Mouse (Mus musculus): ENCODE results near the gene Nup210.
A peak's percentile ranks its signal among the peaks of the same experiment; 100 is the strongest.
"Not testable (repeated sequence)": the region's sequence is repeated elsewhere in the genome, so short reads cannot be mapped to it uniquely, and the experiment has no call there.

Gene Nup210

GRCm38 (mm10) chr6:91104765-91105399 lies 11.7 kb downstream of the Nup210 start:
- DNase-seq (ENCODE audit: low spot score): peak; percentile 63

DNA sequence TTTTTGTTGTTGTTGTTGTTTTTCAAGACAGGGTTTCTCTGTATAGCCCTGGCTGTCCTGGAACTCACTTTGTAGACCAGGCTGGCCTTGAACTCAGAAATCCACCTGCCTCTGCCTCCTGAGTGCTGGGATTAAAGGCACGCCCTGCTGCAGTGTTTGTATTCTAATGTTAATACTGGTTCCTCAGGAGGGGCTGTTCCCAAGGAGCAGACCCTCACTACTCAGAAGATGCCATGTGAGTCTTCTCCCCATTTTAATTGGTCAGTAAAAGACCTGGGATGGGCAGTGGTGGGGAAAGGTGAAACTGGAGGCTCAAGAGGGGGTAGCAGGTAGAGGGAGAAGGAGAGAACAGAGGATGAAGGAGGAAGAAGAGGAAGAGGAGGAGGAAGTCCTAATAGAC lies 13.2 kb downstream of the Nup210 start:
- DNase-seq (ENCODE audit: low spot score): not testable (repeated sequence)

DNA sequence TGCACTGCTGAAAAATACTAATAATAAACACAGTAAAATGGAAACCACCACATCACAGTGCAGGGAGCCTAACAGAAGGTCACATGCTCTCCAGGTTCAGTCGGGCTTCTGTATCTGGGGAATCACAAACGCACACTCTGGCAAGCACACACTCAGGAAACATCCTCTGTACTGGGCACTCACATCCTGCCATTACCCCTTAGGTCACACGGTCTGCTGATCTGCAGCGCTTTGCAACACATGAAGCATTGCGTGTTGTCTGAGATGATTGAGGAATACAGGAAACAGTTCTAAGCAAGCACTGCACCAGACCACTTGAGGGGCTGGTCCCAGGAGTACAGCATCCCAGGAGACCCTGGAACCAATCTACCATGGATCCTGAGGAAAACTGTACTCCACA lies 16.0 kb downstream of the Nup210 start:
- no peak for DNase-seq (ENCODE audit: low spot score)

DNA sequence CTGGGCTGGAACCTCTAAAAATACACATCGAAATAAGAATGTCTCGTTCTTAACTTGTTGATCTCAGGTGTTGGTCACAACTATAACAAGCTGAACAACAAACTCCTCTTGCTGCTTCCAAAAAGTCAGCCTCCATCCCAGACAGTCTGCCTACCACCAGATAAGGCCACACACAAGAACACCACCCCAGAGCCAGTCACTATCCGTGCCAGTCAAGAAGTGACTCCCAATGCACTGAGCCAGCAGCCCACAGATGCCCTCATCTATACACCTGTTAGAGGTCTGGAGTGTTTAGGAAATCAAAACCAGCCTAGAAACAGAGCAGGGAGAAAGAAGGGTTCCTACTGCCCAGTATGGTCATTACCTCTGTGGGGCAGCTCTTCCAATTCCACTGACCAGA lies 18.8 kb downstream of the Nup210 start:
- no peak for DNase-seq (ENCODE audit: low spot score)

DNA sequence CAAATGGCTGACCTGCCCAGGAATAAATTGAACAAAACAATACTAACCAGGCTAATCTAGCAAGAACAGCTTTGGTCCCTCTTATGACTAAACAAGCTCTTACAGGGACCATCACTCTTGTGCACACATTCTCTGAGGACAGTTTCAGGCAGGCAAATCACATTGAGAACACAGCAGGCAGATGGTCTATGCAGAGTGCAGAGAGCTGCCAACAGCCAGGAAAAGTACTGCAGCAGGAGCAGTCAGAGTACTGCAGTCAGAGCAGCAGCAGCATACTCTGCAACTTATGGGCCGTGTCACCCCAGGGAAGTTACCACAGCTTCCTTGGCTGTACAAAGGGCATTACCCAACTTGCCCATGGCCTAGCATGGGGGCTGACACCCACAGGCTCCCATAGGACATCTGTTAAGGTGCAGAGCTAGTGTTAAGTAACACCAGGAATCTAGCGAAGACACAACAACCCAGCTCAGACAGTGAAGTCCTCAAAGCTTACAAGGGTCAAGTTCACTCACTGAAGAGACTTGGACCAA lies 21.5 kb downstream of the Nup210 start:
- DNase-seq (ENCODE audit: low spot score): no peak

DNA sequence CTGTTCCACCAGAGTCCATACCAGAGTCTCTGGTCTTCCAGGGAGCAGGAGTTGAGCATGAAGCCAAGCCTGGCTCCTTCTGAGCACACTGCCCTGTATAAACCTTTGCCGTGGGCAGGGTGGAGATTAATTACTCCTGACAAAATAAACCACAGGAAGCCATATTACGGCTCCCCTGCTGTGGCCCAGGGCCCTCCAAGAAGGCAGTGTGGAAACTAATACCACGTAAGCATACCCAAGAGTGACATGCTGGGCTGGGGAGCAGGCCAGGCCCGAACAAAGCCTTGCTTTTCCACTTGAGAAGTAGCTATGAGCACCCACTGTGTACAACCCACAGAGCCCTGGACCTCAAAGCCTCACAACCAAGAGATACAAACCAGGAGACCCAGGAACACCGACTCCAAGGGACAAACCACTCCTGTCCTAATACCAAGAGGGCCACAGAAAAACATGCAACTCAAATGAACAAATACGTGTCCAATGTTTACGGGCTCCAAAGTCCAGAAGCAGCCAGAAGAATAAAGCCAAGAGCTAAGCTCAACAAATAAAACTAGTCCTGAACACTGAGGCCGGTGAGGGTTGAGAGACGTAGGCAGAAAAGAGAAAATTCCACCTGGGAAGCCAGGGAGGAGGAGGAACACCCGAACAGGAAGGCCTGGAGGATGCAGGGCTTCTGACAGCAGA lies 24.3 kb downstream of the Nup210 start:
- DNase-seq (ENCODE audit: low spot score): no peak

- DNase-seq (ENCODE audit: low spot score): no peak
Observed at GRCm38 (mm10) chr6:91085114-91085892, 31.3 kb downstream of the Nup210 start.

DNA sequence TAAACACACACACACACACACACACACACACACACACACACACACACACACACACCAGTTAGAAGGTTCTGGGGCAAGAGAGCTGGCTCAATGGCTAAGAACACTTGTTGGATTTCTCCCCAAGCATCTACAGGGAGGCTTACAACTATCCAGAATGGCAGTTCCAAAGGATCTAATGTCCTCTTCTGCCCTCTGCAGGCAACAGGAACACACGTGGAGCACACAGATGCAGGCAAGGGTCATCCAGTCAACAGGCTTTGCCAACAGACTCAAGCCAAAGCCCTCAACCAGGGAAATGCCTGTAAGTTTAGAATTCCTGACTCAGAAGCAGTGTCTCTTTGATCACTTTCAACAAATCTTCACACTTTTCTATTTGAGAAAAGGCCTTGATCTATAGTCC lies 36.6 kb downstream of the Nup210 start:
- DNase-seq (ENCODE audit: low spot score): peak; percentile 44

- no peak for DNase-seq (ENCODE audit: low spot score)
Observed at GRCm38 (mm10) chr6:91076249-91076648, 40.4 kb downstream of the Nup210 start.

GRCm38 (mm10) chr6:91068511-91068910 lies 48.1 kb downstream of the Nup210 start:
- no peak for DNase-seq (ENCODE audit: low spot score)

DNA sequence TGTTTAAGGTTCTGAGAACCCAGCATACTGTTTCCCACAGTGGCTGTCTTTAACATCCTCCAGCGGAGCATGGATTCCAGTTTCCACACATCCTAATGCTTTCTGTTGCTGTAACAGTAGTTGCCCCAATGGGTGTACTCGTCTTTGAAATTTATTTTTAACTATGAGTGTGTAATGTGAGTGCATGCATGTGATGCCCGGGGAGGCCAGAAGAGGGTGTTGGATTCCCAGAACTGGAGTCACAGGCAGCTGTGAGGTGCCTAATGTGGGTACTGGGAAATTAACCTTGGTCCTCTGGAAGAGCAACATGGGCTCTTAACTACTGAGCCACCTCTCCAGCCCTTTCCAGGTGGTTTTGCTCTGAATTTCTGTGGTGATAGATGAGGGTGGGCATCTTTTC lies 49.6 kb downstream of the Nup210 start:
- DNase-seq (ENCODE audit: low spot score): no peak

- DNase-seq (ENCODE audit: low spot score): no peak
Observed at GRCm38 (mm10) chr6:91061296-91061695, 55.3 kb downstream of the Nup210 start.

DNA sequence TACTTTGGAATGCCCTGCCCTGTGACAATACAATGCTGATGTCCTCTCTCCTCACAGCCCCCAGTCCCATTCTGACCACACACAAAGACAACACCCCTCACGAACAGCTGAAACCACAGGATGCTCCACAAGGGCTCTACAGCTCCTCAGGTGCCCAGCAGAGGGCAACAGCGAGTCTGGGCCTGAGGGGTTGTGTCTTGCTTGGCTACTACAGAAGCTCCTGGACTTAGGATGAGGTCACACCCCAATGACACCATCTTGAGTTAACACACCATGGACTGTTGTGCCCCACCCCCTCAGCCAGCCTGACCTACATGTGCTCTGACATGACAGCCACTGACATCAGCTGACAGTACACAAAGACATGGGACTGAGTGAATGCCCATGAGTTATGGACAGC lies 56.9 kb downstream of the Nup210 start:
- DNase-seq (ENCODE audit: low spot score): peak; percentile 60

DNA sequence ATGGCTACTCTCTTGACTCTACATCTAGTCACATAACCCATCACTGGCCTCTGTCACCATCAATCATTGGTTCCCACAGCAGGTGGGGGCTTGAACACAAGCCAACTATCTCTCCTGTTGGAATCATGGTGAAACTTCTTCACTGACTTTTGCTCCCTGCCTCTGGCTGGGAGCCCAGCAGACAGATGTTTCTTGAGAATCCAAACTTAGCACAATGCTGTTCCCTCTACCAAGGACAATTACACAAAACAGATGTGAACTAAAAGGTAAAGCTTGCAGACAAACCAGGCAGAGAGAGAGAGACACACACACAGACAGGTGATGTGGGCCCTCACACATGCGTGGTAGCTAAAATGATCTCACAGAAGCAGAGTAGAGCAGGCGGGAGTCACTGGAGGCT lies 58.6 kb downstream of the Nup210 start:
- no peak for DNase-seq (ENCODE audit: low spot score)

DNA sequence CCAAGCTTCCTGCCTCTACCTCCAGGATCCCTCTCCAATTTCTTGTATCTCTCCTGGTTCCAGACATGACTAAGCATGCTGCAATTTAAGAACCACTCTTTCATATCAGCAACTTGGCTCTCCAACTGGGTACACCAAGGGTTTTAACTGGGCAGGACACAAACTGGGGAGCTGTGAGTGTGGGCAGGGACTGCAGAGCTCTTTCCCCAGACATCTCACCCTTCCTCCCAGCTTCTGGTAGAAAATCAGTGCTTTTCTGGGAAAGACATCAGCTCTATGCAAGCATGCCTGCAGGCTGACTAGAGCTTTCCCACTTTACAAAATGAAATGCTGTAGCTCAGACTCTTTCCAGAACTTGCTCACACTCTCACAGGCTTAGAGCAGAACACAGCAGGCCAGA lies 60.3 kb downstream of the Nup210 start:
- no peak for DNase-seq (ENCODE audit: low spot score)

DNA sequence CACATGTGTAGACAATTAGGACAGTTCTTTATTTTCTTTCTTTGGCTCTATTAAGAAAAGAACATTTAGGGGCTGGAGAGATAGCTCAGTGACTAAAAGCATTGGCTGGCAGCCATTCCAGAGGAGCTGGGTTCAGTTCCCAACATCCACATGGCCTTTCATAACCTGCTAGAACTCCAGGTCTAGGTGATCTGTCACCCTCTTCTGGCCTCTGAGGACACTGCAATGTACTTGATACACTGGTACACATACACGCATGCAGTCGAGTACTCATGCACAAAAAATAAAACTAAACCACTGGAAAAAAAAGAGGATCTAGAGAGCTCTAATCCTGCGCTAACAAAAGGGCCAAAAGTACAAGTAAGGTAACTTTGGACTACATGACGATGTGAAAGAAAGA lies 64.1 kb downstream of the Nup210 start:
- DNase-seq (ENCODE audit: low spot score): peak; percentile 29

DNA sequence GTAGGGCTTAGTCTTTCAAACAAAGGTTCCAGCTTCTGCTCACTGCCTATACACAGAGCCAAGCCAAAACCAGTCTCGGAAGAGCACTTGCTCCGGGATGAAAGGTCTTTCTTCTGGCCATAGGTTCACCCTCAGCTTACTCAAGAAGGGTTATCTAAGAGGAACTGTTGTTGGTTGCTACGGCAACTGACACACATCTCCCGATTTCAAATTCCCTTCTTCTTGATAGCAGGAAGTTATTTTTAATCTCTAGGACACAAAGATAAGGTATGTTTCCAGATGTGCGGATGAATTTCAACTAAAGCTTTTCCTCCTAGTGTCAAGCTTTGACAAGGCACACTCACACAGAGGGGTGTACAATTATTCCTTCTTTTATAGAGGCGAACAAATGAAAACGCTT lies 68.6 kb downstream of the Nup210 start:
- DNase-seq (ENCODE audit: low spot score): no peak

- DNase-seq (ENCODE audit: low spot score): no peak
Observed at GRCm38 (mm10) chr6:91047434-91047833, 69.2 kb downstream of the Nup210 start.

GRCm38 (mm10) chr6:91046184-91046583 lies 70.4 kb downstream of the Nup210 start:
- no peak for DNase-seq (ENCODE audit: low spot score)

GRCm38 (mm10) chr6:91044628-91045331 lies 71.8 kb downstream of the Nup210 start:
- DNase-seq (ENCODE audit: low spot score): peak; percentile 39

GRCm38 (mm10) chr6:91041287-91041686 lies 75.3 kb downstream of the Nup210 start:
- no peak for DNase-seq (ENCODE audit: low spot score)

DNA sequence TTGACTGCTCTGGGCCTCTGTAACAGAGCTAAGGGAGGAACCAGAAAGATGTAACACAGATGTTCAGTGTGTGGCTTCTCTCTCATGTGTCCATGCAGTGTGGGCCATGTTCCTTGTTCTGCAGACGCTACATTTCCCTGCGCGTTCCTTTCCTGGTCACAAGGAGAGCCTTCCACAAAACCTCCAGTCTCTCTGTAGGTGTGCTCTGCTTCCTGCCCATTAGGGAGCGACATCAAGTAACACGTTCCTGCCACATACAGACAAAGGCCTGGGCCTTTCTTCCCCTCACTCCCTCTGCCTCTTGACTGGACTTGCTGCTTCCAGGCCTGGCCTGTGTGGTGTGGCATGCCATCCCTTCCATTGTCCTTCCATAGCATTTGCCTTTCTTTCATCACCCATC lies 88.4 kb downstream of the Nup210 start:
- DNase-seq (ENCODE audit: low spot score): no peak

Measured in embryo, embryonic 10 days (tissue).